Mouse (Mus musculus) monocyte, adult 5-6 weeks (primary cell): ENCODE measurements around the gene Pde4a. TPM values are rescaled to one million over a fixed set of nuclear protein-coding genes. Genes with fewer than 3 reads are reported as not detected.
A peak's percentile ranks its signal among the peaks of the same experiment; 100 is the strongest.

Source experiments
- ATAC-seq: fragments of 153-309, 156-312 bp; replicated peaks from 2 replicates; pipeline ENCODE4 v1.8.0; 2017; ENCODE audit warnings: mild to moderate bottlenecking; ENCODE audit not compliant: low TSS enrichment, insufficient number of reproducible peaks, severe bottlenecking, poor library complexity, low FRiP score
- total RNA-seq: library from RNA; stranded (forward); fragments of 200-1000, 200-491, 200-594 nt; gene quantifications from 3 replicates; pipeline ENCODE4 v1.2.3, GENCODE M21; 2017

The Pde4a gene
- total RNA-seq, 1 experiment from 2014 or later: 2.5 TPM

DNA sequence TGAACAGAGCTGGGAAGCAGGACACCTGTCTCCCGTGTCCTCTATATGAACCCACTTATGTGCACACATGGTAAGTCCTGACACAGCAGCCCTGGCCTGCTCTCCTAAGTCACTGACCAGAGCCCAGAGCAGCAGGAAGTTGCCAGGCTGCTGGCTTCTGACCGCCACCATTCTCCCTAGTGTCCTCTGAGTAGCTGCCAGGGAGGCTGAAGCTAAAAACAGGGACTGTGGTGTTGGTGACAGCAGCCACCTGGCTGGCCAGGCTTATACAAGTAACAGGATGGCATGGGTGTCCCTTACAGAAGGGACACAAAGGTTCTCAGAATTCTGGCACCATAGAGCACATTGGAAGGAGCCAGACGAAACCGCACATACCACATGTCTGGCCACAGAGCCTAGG lies 20.1 kb upstream of the Pde4a start:
- ATAC-seq: no peak

DNA sequence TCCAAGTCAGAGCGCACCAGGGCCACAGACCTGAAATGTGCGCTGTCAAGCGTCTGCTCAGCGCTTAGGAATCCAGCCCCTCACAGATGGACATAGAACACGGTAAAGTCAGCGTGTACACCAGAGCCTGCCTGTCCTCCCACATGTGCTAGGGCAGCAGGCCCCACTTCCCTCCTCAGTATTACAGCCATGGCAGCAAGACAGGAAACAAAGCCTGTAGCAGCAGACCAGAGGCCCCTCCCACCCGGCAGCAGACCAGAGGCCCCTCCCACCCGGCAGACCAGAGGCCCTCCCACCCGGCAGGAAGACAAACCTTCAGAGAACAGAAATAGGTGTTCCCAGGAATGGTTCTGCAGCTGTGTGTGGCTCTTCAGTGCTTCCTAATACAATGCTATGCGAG lies 18.8 kb upstream of the Pde4a start:
- ATAC-seq: peak; percentile 69

DNA sequence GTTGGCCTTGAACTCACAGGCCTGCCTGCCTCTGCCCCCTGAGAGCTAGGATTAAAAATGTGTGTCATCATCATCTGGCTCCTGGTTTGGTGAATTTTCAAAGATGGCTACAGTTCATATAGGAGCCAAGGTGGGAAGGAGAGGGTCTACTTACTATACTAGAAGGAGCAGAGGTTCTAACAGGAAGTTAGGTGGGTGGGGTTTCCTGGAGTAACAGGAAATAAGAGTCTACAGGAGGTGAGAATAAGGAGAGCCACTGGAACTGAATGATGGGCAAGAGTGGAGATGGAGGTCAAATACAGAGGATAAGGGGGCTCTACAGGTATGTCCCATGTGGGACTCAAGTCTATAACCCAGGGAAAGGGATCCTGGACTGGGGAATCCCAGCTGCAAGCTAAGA lies 17.1 kb upstream of the Pde4a start:
- no peak for ATAC-seq

DNA sequence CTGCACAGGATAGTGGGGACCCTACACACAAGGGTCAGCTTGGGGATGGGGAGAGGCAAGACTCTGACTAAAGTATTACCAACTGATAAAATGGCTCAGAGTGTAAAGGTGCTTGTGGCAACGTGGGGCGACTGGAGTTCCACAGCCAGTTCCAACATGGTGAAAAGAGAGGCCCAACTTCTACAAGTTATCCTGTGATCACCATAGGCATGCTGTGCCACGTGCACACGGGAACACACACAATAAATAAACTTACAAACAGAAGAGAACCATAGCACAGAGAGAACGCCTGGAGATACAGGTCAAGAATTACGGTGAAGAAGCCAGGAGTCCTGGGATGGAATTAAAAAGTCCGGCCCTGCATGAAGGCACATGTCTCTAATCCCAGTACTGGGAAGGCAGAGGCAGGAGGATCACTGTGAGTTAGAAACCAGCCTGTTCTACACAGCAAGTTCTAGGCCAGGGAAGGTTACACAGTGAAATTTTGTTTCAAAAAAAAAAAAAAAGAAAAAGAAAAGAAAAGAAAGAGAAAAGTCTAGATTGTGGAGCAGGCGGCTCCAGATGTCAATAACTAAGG lies 16.3 kb upstream of the Pde4a start:
- no peak for ATAC-seq

DNA sequence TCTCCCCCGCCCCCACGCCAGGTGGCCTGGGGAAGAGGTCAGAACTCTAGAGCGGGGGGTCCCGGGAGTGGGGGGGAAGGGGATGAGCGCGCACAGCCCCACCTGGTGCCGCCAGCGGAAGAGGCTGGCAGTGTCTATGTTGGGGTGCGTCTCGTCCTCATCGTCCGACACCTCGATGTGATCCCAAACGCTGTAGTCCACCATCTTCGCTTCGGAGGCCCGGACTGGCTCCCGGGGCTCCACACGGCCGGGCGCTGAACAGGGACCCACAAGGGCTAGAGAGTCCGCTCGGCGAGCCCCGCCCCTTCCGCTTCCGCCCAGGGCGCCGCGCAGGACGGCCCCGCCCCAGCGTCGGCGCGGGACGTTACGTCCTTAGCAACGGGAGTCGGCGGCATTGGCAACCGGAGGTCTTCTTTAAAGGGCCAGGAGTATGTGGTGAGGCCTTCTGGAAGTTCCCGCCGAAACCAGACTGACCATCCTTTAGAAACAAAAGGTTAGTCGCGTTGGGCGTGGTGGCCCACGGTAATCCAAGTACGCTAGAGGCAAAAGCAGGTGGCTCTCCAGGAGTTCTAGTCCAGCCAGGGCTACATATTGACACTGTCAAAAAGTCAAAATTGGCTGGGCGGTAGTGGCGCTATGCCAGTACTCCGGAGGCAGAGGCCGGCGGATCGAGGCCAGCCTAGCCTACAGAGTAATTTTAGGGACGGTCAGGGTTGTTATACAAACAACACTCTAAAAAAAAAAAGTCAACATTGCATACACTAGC lies 15.7 kb upstream of the Pde4a start, which contains the start of gene Cdc37:
Gene Cdc37, minus strand, starts transcription at position 329 of the 766 bp plus-strand sequence.
- ATAC-seq: peak; percentile 81

DNA sequence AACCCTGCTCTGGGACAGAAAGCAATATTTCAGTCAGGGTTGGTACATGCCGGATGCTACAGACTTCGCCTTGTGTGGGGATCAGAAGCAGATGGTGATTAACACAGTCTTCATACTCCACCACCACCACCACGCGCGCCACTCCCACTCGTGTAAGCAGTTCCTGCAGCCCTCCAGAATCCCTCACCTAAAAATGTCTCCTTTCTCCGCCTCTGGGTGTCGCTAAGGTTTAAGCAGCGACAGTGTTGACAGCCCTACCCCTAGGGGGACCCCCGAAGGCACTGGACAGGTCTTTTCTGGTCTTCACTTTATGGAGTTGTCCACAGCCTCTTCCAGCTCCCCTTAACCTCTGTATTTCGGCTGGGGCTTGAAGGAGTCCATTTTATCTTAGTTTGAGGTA lies 12.8 kb upstream of the Pde4a start:
- no peak for ATAC-seq

DNA sequence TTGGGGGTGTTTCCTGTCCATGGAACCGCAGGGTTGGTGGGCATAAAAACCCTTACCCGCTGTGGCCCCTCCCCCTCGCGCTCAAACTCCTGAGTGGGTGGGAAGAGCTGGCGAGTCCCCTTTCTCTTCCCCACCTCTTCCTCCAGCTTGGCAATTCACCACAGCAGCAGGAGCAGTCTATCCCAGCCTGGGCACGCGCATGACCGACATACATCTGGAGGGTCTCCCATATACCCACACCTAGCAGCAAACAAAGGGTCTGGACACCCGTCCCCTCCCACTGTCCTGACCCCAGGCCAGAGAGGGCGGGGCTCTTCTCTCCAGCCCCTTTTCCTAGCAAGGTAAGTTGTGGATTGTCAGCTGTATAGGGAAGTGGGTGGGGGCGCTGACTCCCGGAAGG lies 12.2 kb upstream of the Pde4a start:
- no peak for ATAC-seq

DNA sequence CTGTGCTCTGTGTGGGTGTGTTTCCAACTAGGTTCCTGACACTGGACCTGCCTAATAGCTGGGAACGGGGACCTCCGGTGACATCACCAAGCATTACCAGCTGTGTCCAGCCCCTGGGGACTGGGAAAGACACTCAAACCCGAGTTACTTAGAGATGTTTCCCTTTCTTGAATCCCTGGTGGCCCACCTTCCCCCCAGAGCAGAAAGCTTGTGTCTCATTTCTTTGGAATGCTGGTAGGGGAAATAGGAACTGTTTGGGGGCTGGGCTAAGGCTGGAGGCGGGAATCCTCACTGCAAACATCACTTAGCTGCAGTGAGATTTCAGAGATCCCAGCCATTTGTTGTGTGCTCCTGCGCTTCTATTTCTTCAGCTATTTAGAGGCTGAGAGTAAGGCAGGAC lies 11.7 kb upstream of the Pde4a start:
- ATAC-seq: no peak

DNA sequence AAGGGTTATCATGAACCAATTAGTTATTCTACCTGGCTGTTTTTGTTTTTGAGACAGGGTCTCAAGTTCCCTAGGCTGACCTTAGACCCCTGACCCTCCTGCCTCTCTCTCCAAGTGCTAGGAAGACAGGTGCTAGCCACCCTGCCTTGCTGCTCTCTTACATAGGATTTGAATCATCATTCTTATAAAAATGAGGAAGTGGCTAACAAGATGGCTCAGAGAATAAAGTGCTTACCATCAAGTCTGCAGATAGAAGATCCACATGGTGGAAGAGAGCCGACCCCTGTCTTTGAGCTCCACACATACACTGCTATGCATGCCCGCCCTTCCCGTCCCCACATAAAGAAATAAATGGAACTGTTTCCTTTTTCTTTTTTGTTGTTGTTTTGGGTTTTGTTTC lies 10.7 kb upstream of the Pde4a start:
- ATAC-seq: no peak

DNA sequence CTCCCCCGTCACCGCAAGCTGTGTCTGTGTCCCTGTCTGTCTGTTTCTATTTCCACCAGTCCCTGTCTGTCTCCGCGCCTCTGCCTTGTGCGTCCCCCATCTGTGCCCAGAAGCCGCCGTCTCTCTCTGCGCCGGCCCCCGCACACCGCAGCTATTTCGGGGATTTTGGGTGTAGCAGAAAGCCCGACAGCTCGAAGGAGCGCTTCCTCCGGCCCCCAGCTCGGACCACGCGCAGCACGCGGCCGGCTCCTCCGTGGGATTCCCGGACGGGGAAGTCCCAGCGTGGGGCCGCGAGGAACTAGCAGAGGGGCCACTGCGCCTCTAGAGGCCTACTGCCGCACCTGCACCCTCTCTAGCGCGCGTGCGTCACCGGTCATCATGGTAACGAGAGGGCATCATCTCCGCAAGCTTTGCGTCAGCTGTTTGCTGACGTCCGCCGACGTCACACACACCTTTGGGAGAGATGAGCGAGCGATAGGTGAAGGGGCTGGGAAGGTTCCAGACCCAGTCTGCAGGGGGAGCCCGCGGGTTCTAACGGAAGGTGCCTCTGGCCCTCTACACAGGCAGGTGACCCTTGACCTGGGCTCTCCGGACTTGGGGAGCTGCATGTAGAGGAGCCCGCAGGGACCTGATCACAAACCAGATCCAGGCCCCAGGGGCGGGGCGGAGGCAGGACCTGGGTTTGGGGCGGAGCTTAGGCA lies 4.2 kb upstream of the Pde4a start:
- peak; percentile 91 for ATAC-seq

DNA sequence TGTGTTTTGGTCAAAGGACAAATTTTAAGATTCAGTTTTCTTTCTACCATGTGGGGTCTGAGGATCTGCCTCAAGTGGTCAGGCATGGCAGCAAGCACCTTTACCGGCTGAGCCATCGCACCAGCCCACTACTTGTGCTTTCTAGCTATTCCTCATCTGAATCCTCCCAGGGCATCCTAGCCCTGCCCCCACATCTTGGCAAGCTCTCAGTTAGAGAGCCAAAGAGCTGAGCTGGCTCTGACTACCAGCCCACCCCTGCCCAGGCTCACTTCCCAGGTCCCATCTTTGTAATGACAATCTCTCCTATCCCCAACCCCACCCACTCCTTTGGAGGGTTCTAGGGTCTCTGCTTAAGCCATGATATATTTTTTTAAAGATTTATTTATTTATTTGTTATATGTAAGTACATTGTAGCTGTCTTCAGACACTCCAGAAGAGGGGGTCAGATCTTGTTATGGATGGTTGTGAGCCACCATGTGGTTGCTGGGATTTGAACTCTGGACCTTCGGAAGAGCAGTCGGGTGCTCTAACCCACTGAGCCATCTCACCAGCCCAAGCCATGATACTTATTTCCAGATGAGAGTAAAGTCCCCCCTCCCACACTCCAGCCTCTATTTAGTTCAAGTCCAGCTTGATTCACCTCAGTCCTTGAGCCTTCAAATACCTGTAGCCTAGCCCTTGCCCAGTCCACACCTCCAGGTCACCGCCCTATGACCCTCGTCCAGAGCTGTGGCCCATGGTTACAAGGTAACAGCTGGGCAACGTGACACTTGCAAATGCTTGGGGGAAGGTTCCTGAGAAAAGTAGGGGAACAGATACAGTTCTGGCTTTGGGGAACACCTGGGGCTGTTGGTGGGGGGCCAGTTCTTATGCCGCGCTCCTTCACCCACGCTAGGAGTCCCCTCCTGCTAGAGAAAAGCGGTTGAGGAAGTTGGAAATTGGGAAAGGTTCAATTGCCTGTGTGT lies 2.1 kb upstream of the Pde4a start:
- no peak for ATAC-seq

DNA sequence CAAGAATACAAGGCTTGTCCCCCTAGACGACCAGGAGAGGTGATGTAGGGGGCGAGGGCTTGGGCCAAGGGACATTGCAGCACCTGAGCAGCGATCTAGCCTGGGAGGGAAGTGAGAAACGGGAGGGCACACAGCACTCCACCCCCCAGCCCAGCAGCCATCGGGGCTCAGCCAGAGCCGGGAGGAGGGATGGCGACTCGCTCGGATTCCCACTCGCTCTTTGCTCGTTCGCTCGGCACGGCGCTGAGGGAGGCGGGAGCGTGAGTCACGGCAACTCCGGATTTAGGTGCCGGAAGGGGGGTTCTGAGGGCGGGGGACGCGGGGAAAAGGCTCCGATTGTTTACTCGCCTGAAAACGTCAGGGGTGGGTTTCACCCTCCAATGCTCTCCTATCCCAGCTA lies 1.4 kb upstream of the Pde4a start:
- ATAC-seq: no peak

DNA sequence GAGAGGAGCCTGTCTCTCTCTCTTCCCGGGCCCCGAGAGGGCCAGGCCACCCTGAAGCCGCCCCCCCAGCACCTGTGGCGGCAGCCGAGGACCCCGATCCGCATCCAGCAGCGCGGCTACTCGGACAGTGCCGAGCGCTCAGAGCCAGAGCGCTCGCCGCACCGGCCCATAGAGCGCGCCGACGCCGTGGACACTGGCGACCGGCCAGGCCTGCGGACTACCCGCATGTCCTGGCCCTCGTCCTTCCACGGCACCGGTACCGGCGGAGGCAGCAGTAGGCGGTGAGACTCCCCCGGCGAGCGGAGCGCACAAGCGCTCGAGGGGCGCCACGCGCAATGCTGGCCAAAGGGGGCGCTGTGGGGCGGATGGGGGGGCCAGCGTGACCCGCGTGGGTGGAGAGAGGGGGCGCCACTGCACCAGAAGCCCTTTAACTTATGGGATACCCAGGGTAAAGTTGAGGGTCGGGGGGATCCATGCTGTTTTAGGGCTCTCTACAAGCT lies 488 bp downstream of the Pde4a start:
- no peak for ATAC-seq

DNA sequence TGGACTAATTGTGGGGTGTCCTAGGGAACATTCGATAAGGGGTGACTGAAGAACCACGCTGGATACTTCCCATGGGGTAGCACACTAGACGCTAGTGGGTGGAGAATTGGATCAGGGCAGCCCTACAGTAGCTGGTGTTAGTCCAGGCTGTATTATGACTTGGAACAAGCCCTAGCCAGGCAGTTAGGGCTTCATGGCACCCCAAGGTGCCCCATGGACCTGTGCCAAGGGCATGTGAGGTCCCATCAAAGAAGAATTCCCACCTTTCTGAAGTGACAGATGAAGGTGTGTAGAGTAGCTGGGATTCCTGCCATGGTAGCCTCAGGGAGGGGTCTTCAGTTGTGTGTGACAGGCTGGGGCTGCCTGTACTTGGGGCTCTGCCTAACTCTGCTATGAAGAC lies 1.0 kb downstream of the Pde4a start:
- ATAC-seq: no peak

DNA sequence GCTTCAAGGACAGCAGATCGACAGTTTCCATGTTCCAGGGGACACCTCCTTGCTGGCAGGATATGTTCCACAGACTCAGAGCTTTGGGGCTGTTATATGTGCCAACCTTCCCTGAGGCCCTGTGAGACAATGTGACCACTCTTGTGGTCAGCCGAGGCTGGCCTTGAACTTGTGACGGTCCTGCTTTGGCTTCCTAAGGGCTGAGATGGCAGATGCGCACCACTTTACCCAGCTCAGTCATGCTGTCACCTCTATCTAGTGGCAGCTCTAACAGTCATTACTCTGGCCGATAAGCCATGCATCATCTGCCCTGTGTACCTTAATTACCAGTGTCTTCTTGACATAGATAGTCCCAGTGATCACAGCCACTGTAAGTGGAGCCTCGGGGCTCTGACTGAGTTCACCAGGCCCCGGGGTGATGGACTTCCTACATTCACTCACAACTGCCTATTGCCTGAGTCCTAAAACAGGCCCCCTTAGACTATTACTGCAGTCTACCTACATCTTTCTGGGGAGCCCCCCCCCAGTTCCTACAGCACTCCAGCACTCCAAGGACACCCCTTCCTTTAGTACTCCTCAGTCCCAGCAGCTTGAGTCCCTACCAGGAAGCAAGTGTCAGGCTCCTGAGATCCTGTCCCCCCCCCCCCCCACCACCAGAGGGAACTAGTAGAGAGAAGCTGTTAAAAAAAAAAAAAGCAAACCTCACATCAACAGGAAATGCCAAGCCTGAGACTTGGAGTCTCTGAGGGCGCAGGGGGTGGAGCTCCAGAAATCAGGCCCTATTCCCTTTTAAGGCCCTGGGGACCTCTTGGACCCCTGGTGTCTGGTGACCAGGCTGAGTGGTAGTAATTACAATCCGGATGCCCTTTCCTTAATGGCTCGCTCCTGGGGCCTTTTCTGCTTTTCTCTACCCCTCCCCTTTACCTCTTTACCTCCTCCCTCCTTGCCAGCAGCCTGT lies 1.9 kb downstream of the Pde4a start:
- no peak for ATAC-seq

DNA sequence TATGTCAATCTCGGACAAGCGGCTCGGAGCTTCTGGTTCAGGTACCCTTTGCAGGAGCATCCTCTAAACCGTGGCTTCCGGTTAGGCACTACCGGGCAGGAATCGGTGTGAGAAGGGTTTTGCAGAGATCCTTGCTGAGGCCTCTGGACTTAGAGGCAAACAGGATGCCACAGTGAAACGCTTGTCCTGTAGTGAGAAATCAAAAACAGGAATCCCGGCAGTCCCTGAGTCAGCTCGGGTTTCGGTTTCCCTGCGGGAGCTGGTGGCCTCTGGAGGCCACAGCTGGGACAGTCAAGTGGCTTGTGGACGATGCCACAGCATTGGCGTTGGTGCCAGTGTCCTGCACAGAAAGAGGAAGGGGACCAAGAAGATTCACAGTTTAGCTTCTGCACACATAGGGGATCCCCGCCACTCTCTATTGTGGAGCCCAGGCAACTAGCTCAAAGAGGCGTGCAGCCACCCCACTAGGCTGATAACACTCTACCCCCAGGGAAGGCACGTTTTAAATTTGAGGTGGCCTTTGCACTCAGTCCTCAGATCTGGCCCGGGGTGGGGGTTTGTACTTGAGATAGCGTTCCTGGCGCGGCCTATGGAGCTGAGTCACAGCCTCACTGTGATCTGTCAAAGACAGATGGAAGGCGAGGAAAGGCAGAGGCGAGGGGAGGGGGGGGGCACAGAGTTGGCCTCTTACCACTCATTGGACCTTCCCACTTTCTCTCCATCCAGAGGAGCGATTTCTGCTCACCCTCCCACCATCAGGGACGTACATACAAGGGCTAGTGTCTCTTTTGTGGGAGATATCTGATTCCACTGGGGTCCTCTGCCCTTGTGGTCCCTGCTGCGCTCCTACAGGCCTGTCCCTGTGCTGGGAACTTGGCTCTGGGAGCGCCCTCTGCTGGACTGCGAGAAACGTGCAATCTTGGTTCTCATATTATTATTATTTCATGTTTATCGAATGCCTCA lies 2.9 kb downstream of the Pde4a start:
- ATAC-seq: peak; percentile 53

DNA sequence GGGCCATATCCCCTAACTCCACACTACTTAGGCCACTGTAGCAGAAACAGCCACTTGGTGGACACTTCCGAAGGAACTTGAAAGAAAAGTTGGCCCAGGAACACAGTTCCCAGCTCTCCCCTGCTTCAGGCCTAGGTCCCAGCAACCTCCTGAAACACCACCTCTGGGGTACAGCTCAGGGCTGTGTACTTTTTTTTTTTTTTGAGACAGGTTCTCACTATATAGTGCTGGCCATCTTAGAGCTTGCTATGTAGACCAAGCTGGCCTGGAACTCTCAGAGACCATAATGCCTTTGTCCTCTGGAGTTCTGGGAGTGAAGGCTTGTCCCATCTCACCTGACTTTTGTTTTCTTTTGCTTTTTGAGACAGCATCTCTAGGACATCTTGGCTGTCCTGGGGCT lies 3.6 kb downstream of the Pde4a start:
- ATAC-seq: no peak
